In the genomic region with DNA sequence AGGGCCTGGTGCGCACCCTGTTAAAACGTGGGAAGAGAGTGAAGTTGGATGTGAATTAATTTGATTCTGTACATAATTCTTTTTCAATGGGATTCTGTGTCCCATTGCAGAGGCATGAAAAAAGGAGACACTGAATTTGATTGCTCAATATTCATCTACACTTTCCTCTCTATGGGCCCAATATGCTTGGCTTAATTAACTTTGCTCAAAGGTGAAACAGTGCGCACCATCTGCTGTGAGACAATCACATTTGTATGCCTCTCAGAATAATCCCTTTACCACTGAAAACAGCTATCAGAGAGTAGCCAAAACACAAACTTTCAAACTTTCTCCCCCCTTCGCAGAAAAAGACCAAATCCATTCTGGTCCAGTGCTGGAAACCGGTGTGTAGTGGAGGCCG, we compare ENCODE assay signal across 19 mouse cellular contexts.
A peak's percentile ranks its signal among the peaks of the same experiment; 100 is the strongest.
DNase-seq lines count a peak whose midpoint lies in the region; ATAC-seq and TF ChIP-seq lines count a peak whose summit lies in the region.
"Had no signal": no experiment of that assay in that cellular context is flagged by ENCODE, and none has a peak within 500 bp of the region (broad histone marks: within the 10 kb centered on the region; RNA-seq: fewer than 3 reads in every experiment).

No protein-coding gene starts in this region.

- 28% methylated on average over 6 of the region's 6 CpGs for WGBS in forebrain, embryonic 11.5 days
- 18% methylated on average over 6 of the region's 6 CpGs for WGBS in forebrain, embryonic 13.5 days
- 44% methylated on average over 6 of the region's 6 CpGs for WGBS in hindbrain, postnatal 0 days
- 56% methylated on average over 6 of the region's 6 CpGs for WGBS in hindbrain, embryonic 12.5 days
- 13% methylated on average over 6 of the region's 6 CpGs for WGBS in midbrain, embryonic 12.5 days
- 30% methylated on average over 6 of the region's 6 CpGs for WGBS in midbrain, postnatal 0 days
- 70% methylated on average over 6 of the region's 6 CpGs for WGBS in kidney, adult 2 months

- H3K36me3 ChIP-seq in forebrain, embryonic 11.5 days (ENCODE audit: control insufficient read depth, insufficient read depth, low read length): no peaks in the 10 kb centered on the region
- no peaks in the 10 kb centered on the region for H3K36me3 ChIP-seq in forebrain, embryonic 13.5 days (ENCODE audit: poor library complexity, severe bottlenecking)
- H3K36me3 ChIP-seq in hindbrain, postnatal 0 days (ENCODE audit: insufficient read depth, low read length): no peaks in the 10 kb centered on the region
- H3K36me3 ChIP-seq in hindbrain, embryonic 12.5 days: no peaks in the 10 kb centered on the region
- no peaks in the 10 kb centered on the region for H3K36me3 ChIP-seq in midbrain, embryonic 12.5 days
- H3K36me3 ChIP-seq in midbrain, postnatal 0 days (ENCODE audit: insufficient read depth, low read length): no peaks in the 10 kb centered on the region
- H3K36me3 ChIP-seq in kidney, adult 2 months (ENCODE audit: control insufficient read depth, insufficient read depth, low read length): no peaks in the 10 kb centered on the region
- H3K36me3 ChIP-seq: embryonic facial prominence, embryonic 12.5 days; heart, embryonic 12.5 days; hindbrain, embryonic 10.5 days; intestine, embryonic 15.5 days had no signal

- no peak overlapping the region for H3K9ac ChIP-seq in forebrain, embryonic 11.5 days (ENCODE audit: low read length)
- no peak overlapping the region for H3K9ac ChIP-seq in forebrain, embryonic 13.5 days
- no peak overlapping the region for H3K9ac ChIP-seq in hindbrain, postnatal 0 days (replicated peaks; ENCODE audit: low read length)
- no peak overlapping the region for H3K9ac ChIP-seq in hindbrain, embryonic 12.5 days
- H3K9ac ChIP-seq in midbrain, embryonic 12.5 days (replicated peaks): no peak overlapping the region
- H3K9ac ChIP-seq in midbrain, postnatal 0 days (replicated peaks; ENCODE audit: low read length, poor library complexity, severe bottlenecking): no peak overlapping the region
- H3K9ac ChIP-seq: embryonic facial prominence, embryonic 12.5 days; forebrain, postnatal 0 days; heart, embryonic 12.5 days; intestine, embryonic 15.5 days had no signal

- no peak for DNase-seq in forebrain, embryonic 11.5 days (ENCODE audit: low spot score)
- DNase-seq in hindbrain, postnatal 0 days (ENCODE audit: low spot score): peak; percentile 29
- DNase-seq in midbrain, postnatal 0 days (ENCODE audit: low spot score): peak; percentile 42
- no peak for DNase-seq in left cerebral cortex, adult 8-10 months (ENCODE audit: low spot score in 2 of 2)
- DNase-seq in kidney, adult 2 months: no peak
- DNase-seq: adrenal gland, postnatal 14 days; B cell, adult 2 months; cerebellum, adult 18-20 months; cerebellum, adult 9-11 months; forebrain, postnatal 0 days; gastrocnemius, adult 2 months; gastrocnemius, postnatal 25 days had no signal

- TF ChIP-seq POLR2A in kidney, adult 2 months (IDR thresholded peaks at IDR 0.05; ENCODE audit: low read depth, low read length): no peak

- peaks cover 16% of the 10 kb centered on the region; the same call in 1 of the 2 replicates for H3K4me1 ChIP-seq in forebrain, embryonic 11.5 days (replicated peaks; ENCODE audit: control insufficient read depth, insufficient read depth, low read length)
- peaks cover 31% of the 10 kb centered on the region; the same call in 1 of the 2 replicates for H3K4me1 ChIP-seq in forebrain, embryonic 13.5 days
- no peaks in the 10 kb centered on the region for H3K4me1 ChIP-seq in hindbrain, postnatal 0 days (ENCODE audit: insufficient read depth, low read length)
- H3K4me1 ChIP-seq in hindbrain, embryonic 12.5 days: peaks cover 5% of the 10 kb centered on the region
- peaks cover 35% of the 10 kb centered on the region for H3K4me1 ChIP-seq in midbrain, embryonic 12.5 days
- no peaks in the 10 kb centered on the region for H3K4me1 ChIP-seq in midbrain, postnatal 0 days (ENCODE audit: insufficient read depth, low read length)
- H3K4me1 ChIP-seq in kidney, adult 2 months (ENCODE audit: control insufficient read depth, insufficient read depth, low read length): no peaks in the 10 kb centered on the region
- H3K4me1 ChIP-seq: embryonic facial prominence, embryonic 12.5 days; heart, embryonic 12.5 days; intestine, embryonic 15.5 days had no signal

- no peak overlapping the region for H3K4me3 ChIP-seq in forebrain, embryonic 11.5 days (ENCODE audit: low read depth, low read length)
- no peak overlapping the region for H3K4me3 ChIP-seq in forebrain, embryonic 13.5 days
- no peak overlapping the region for H3K4me3 ChIP-seq in hindbrain, postnatal 0 days (ENCODE audit: low read length)
- no peak overlapping the region for H3K4me3 ChIP-seq in hindbrain, embryonic 12.5 days
- H3K4me3 ChIP-seq in midbrain, embryonic 12.5 days: no peak overlapping the region
- no peak overlapping the region for H3K4me3 ChIP-seq in midbrain, postnatal 0 days (ENCODE audit: low read depth, low read length)
- H3K4me3 ChIP-seq in kidney, adult 2 months (ENCODE audit: insufficient read depth, low read depth, low read length): no peak overlapping the region
- H3K4me3 ChIP-seq: embryonic facial prominence, embryonic 12.5 days; gastrocnemius, adult 2 months; heart, embryonic 12.5 days; hindbrain, embryonic 10.5 days; intestine, embryonic 15.5 days had no signal

- H3K27me3 ChIP-seq in forebrain, embryonic 11.5 days (ENCODE audit: control insufficient read depth, insufficient read depth, low read length): peaks cover 56% of the 10 kb centered on the region
- peaks cover 93% of the 10 kb centered on the region for H3K27me3 ChIP-seq in forebrain, embryonic 13.5 days
- H3K27me3 ChIP-seq in hindbrain, postnatal 0 days (ENCODE audit: insufficient read depth, low read length): no peaks in the 10 kb centered on the region
- no peaks in the 10 kb centered on the region for H3K27me3 ChIP-seq in hindbrain, embryonic 12.5 days
- H3K27me3 ChIP-seq in midbrain, embryonic 12.5 days: peaks cover 54% of the 10 kb centered on the region
- H3K27me3 ChIP-seq in midbrain, postnatal 0 days (ENCODE audit: insufficient read depth, low read length): peaks cover 14% of the 10 kb centered on the region
- H3K27me3 ChIP-seq in kidney, adult 2 months (replicated peaks; ENCODE audit: control insufficient read depth, insufficient read depth, low read length): no peaks in the 10 kb centered on the region; the same call in 1 of the 2 replicates
- H3K27me3 ChIP-seq: embryonic facial prominence, embryonic 12.5 days; intestine, embryonic 15.5 days had no signal

- H3K4me2 ChIP-seq in forebrain, embryonic 11.5 days (ENCODE audit: low read depth, low read length, severe bottlenecking): no peak overlapping the region
- no peak overlapping the region for H3K4me2 ChIP-seq in forebrain, embryonic 13.5 days
- no peak overlapping the region for H3K4me2 ChIP-seq in hindbrain, postnatal 0 days (ENCODE audit: low read depth, low read length)
- H3K4me2 ChIP-seq in hindbrain, embryonic 12.5 days (replicated peaks): no peak overlapping the region
- H3K4me2 ChIP-seq in midbrain, embryonic 12.5 days (replicated peaks): peak overlapping the region; percentile 4; the same call in 1 of the 2 replicates
- H3K4me2 ChIP-seq in midbrain, postnatal 0 days (ENCODE audit: low read depth, low read length, poor library complexity, severe bottlenecking): no peak overlapping the region
- H3K4me2 ChIP-seq: embryonic facial prominence, embryonic 12.5 days; heart, embryonic 12.5 days; intestine, embryonic 15.5 days had no signal

- ATAC-seq in forebrain, embryonic 11.5 days (replicated peaks; ENCODE audit: low FRiP score): peak; percentile 40
- ATAC-seq in forebrain, embryonic 13.5 days: no peak
- ATAC-seq in hindbrain, postnatal 0 days: no peak
- ATAC-seq in hindbrain, embryonic 12.5 days (ENCODE audit: low FRiP score): no peak
- ATAC-seq in midbrain, embryonic 12.5 days (ENCODE audit: low FRiP score, low read depth): peak; percentile 32; the same call in 1 of the 2 replicates
- ATAC-seq in midbrain, postnatal 0 days (ENCODE audit: low FRiP score): no peak
- ATAC-seq: forebrain, postnatal 0 days; intestine, embryonic 15.5 days had no signal

- H3K27ac ChIP-seq in forebrain, embryonic 11.5 days (ENCODE audit: low read depth, low read length): no peak overlapping the region
- H3K27ac ChIP-seq in forebrain, embryonic 13.5 days: no peak overlapping the region
- no peak overlapping the region for H3K27ac ChIP-seq in hindbrain, postnatal 0 days
- no peak overlapping the region for H3K27ac ChIP-seq in hindbrain, embryonic 12.5 days
- H3K27ac ChIP-seq in midbrain, embryonic 12.5 days (replicated peaks): peak overlapping the region; percentile 73
- H3K27ac ChIP-seq in midbrain, postnatal 0 days (ENCODE audit: low read depth, low read length): no peak overlapping the region
- H3K27ac ChIP-seq in kidney, adult 2 months (ENCODE audit: insufficient read depth, low read depth, low read length): no peak overlapping the region
- H3K27ac ChIP-seq: embryonic facial prominence, embryonic 12.5 days; gastrocnemius, adult 2 months; hindbrain, embryonic 10.5 days; intestine, embryonic 15.5 days had no signal

- H3K9me3 ChIP-seq in forebrain, embryonic 11.5 days (ENCODE audit: control insufficient read depth, low read length): 0 out of 2 replicates have a peak, but pooled peaks cover under 1% of the 10 kb centered on the region
- no peaks in the 10 kb centered on the region for H3K9me3 ChIP-seq in forebrain, embryonic 13.5 days (replicated peaks)
- no peaks in the 10 kb centered on the region for H3K9me3 ChIP-seq in hindbrain, postnatal 0 days (ENCODE audit: low read length)
- no peaks in the 10 kb centered on the region for H3K9me3 ChIP-seq in hindbrain, embryonic 12.5 days (replicated peaks)
- 0 out of 2 replicates have a peak, but pooled peaks cover 4% of the 10 kb centered on the region for H3K9me3 ChIP-seq in midbrain, embryonic 12.5 days
- 0 out of 2 replicates have a peak, but pooled peaks cover 4% of the 10 kb centered on the region for H3K9me3 ChIP-seq in midbrain, postnatal 0 days (ENCODE audit: low read length)
- H3K9me3 ChIP-seq: embryonic facial prominence, embryonic 12.5 days; hindbrain, embryonic 10.5 days; intestine, embryonic 15.5 days had no signal

- no peak for TF ChIP-seq CTCF in hindbrain, postnatal 0 days (IDR thresholded peaks at IDR 0.05; ENCODE audit: low read depth)
- no peak for TF ChIP-seq CTCF in midbrain, postnatal 0 days (IDR thresholded peaks at IDR 0.05)
- TF ChIP-seq CTCF in kidney, adult 2 months (conservative IDR thresholded peaks at IDR 0.05; ENCODE audit: insufficient read depth, insufficient read length, low read depth, low read length): no peak

Comparison
In these comparisons a context has a peak if more than half of its experiments do, and no peak if none do; other contexts are left out.
1. ATAC-seq: peak in forebrain, embryonic 11.5 days (single experiment) and midbrain, embryonic 12.5 days (single experiment); none in forebrain, embryonic 13.5 days (single experiment), hindbrain, postnatal 0 days (single experiment), hindbrain, embryonic 12.5 days (single experiment) and midbrain, postnatal 0 days (single experiment).
2. DNase-seq: peak in hindbrain, postnatal 0 days (single experiment) and midbrain, postnatal 0 days (single experiment); none in forebrain, embryonic 11.5 days (single experiment), left cerebral cortex, adult 8-10 months (0 of 2) and kidney, adult 2 months (single experiment).